Mouse (Mus musculus) adipocyte (in vitro differentiated cells): Measurements from ENCODE around the gene Ccdc148.
A peak's percentile ranks its signal among the peaks of the same experiment; 100 is the strongest.

ENCODE experiments used
- DNase-seq: peaks from one replicate; pipeline ENCODE4 v3.0.0-alpha.2; 2016; ENCODE audit warnings: low spot score

Ccdc148 gene

DNA sequence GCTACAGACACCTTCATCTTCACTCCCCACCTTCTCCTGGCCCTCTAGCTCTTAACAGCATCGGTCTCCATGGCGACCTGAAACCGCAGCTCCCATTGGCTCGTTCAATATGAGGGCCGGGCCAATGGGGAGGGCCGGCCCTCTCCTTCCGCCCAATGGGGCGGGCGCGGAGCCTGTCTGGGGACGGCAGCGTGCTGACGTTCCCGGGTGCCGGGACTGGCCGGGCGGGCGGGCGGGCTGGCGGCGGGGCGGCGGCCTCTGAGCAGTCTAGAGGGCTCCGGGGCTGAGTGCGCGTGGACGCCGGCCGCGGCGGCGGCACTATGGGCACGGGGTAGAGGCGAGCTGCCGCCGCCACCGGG lies at the start of gene Ccdc148, which contains the start of gene Pkp4:
Gene Ccdc148 (minus strand): TSS at position 79 of the 359 bp plus-strand sequence.
Gene Pkp4 (plus strand): TSS at position 246 of the 359 bp plus-strand sequence.
- peak; percentile 94 for DNase-seq

DNA sequence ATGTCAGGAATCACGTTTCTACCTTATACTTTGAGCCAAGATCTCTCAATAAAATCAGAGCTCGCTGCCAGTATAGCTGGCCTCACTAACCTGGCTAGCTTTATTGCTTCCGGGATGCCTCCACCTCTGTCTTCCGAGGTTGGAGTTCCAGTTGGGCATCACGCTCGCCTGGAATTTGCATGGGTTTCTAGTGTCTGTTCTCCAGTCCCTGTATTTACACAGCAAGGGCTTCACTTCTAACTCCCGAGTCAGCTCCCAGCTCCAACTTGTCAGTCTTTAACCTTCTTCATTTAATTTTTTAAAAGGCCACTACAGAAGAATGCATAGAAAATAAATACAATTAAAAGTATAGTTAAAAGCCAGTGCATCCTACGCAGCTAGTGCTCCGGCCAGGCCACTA lies 47.8 kb upstream of the Ccdc148 start:
- DNase-seq: no peak

DNA sequence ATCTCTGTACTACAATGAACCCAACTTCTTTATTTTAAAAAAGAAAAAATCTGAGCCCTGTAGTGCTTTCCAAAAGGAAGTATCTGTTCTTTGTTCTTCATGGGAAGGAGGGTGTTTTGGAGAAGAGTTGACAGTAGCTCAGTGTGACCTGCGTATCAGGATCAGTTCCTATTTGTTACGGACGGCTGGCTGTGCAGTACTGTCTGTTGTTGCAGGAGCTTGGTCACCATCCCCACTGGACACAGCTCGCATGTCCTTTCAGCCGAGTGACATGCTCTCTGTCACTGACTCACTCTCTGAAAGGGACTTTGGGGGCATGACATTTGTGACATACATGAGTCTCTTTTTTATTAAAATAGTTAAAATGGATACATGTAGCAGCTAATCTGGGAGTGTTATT lies 47.2 kb upstream of the Ccdc148 start:
- DNase-seq: no peak

DNA sequence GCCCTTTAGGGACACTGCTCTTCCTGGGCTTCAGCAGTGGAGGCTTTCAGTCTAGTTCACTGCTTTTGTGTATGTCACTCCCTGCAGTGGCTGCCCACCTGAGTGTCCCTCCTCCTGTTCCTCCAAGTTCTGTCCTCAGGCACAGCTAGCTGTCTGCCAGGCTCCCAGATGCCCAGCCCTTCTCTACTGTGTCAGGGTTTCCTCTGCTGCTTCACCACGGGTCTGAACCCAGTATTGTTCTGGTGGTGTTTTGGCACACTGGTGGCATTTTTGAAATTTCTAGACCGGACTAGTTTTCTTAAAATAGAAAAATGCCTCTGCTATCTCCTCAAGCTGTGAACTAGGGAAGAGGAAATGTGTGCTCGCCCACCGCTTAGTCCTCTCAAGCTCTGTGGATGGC lies 46.8 kb upstream of the Ccdc148 start:
- peak; percentile 12 for DNase-seq

DNA sequence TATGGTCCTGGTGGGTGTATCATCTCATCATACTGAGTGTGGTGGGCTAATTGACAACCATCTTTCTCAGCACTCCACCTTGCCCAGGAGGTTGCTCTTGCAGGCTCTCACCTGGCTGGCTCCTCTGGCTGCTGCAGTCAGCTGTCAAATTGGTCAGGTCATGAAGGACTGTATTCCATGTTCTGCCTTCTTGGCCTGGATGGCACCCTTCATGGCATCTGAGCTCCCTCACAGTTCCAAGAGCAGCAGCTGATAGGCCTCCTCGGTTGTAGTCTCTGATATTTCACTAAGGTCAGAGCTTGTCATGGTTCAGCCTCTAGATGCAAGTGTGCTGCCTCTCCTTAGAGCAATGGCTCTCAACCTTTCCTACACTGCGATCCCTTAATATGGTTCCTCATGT lies 45.7 kb upstream of the Ccdc148 start:
- DNase-seq: no peak

DNA sequence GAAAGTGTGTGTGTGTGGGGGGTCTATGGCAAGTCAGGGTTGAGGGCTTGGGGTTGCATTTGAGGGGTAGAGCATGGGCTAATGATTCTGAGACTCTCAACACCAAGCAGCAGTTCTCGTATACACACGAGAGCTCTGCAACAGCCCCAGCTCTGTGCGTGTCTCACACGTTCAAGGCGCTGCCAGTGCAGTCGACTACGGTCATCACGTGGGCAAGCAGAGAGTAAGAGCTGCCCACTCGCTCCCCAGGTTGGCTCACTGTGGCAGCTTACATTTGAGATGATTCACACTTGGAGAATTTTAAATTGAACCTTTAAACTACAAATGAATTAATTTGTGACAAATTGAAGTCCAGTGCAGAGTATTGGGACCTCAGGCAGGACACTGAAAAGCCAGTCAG lies 44.6 kb upstream of the Ccdc148 start:
- no peak for DNase-seq

DNA sequence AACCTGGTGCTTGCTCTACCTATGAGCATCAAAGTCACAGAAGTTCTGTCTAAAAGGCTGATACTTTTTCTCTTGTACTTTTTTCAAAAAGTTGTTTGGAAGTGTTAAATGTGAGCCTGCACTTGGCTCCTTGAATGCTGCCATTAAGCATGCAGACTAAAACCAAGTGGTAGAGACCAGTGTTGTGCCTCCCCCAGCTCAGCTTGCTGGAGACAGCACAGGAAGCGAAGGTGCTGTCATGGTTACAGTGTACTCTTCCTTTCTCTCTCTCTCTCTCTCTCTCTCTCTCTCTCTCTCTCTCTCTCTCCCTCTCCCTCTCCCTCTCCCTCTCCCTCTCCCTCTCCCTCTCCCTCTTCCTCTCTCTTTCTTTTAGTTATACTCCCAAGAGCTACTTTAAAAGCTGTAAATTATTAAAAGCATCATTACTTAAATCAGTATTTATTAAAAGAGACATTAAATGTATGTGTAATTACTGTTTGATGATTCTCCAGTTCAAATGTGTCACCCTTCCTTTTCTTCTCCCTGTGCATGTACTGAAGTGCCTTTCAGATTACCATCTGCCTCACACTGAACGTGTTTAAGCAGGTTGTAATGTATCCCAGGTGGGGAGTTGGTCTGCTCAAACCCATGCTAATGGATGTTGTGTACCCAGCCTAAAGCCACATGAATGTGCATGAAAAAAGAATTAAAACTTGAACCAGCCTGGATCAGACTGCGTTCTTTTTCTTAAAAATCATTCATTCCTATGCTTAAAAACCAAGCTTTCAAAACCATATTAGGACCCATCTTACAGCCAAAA lies 43.3 kb upstream of the Ccdc148 start:
- no peak for DNase-seq

DNA sequence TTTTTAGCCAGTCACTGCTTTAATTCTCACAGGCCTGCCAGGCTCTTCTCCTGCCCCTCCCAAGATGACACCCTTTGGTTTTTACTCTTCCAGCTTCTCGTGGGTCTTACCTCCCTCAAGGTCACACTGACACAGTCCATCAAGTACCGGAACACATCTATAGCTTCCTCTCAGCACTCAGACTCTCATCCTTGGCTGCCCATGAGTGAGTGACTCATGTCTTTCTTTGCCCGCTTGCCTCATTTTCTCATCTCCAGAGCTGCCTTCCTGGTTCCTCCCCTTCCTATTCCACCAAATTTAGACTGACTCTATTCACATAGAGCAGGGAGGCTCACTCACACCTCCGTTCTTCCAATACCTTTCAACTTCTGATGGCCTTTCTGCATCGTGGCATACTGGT lies 42.4 kb upstream of the Ccdc148 start:
- DNase-seq: no peak

DNA sequence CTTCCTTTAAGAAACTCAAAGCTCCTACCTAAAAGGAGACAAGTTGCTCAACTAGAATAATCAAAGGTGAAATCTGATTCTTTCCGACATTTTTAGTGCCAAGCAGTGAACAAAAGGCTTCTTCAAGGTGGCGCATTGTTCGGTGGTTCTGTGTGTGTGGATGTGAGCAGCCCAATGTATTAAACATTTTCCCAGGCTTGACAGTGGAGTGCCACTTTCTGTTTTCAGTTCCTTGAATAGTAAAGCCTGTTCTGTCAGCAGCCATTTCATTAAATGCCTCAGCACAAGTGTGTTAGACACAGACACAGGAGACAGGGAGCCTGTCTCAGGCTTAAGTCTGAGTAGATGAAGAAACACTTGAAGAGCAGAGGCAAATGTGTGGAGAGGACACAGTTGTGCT lies 40.0 kb upstream of the Ccdc148 start:
- DNase-seq: no peak

DNA sequence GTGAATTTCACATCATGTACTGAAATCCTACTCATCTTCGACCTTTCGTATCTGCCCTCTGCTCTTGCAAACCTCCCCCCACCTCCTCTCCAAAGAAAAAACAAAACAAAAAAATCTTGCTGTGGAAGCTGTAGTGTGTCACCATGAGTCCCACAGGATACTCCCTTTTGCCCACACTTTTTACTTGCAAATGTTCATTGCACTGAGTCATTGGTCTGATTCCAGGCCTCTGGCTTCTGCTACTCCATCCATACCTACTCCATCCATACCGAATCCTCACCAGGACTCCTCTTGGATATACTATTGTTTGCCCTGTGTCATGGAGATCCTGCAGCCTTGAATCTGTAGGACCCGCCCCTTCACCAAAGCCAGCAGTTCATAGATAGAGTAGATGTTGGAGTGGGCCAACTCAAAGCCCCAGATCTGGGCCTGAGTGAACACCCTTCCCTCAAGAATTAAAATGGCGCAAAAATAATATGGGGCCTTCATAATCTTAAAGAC lies 39.0 kb upstream of the Ccdc148 start:
- DNase-seq: no peak

DNA sequence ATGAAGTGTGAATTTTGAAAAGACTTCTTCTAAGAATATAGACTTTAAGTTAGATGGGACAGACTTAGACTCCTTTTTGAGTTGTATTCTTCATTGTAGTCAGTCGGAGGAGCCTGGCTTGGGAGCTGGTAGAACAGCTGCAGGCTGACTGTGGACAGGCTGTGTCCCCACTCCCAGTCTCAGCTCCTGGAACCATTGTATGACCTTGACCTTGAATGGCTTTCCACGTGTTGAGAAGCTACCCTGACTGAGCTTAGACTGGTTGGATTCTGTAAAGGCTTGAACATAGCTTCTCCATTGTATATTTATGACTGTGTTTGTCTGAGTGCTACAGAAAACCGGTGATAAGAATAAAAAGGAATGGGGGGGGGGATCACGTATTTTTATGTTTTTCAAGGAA lies 36.7 kb upstream of the Ccdc148 start:
- DNase-seq: no peak

DNA sequence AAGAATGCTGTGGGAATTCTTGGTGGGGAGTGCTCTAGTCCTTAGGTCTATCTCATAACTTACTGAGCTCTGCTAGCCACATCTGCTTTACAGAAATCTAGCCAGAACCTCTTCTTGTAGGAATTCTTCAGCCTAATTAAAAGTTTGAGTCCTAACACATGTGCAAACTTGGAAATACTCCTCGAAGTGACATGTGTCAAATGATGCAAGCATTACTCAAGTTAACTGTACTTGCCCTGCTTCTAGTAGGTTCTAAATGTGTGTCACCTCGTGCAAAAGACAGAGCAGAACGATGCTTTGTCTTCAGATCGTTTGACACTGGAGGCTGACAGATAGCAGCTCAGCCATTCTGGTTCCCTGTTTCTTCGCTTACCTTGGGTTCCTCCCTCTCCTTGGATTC lies 32.6 kb upstream of the Ccdc148 start:
- peak; percentile 64 for DNase-seq

DNA sequence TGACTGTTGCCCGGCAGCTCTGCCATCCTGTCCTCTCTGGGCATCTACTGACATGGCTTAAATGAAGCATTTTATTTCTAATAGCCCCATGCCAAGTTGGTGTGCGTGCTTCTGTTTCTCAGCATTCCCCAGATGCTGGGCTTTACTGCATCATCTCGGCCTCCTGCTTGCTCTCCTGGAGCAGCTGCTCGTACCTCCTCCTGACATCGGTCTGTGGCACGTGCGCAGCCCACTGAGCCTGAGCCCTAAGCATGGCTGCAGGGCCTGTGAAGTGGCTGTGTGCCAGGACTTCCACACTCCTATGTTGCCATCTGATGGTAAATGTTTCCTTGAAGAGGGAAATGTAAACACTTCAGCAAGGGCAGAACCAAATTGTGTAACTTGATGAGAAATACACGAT lies 31.0 kb upstream of the Ccdc148 start:
- DNase-seq: no peak

DNA sequence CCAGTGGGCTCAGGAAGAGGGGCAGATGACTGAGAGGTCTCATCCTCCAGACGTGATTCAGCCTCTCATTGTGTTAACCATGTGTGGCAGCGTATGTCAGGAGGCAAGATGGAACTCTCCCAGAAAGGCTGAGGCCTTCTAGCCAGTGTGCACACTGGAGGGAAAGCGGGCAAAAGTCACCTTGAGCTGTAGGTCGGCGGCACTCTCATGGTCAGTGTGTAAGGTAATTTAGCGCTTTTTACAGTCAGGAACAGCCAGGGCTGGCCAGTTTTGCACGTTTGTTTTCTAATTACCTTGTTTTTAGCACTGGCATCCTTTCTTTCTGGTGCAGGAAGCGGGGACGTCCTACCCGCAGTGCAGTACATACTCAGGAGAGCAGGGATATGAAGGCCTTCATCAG lies 29.7 kb upstream of the Ccdc148 start:
- DNase-seq: no peak

DNA sequence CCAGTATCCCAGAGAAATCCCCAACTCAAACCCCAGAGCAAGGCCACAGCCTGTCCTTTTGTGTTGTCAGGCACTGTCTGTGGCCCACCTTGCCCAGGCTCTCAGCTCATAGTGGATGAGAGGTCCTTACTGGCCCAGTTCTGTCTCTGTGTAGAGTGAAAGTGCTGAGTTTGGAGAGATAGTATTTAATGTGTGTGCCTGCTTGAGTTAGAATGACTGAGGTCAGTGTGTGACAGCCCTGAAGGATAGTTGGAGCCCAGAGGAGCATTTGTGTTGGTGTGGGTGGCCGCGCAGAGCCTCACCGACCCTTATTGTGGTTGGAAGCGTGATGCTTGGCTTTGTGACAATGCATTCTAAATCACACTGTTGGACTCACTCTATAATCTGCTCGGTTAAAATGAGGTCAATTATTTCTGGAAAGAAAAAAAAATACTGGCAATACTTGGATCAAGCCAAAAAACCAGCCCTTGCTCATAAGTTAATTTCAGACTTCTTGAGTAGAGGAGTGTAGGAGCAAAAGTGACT lies 29.2 kb upstream of the Ccdc148 start:
- DNase-seq: no peak

DNA sequence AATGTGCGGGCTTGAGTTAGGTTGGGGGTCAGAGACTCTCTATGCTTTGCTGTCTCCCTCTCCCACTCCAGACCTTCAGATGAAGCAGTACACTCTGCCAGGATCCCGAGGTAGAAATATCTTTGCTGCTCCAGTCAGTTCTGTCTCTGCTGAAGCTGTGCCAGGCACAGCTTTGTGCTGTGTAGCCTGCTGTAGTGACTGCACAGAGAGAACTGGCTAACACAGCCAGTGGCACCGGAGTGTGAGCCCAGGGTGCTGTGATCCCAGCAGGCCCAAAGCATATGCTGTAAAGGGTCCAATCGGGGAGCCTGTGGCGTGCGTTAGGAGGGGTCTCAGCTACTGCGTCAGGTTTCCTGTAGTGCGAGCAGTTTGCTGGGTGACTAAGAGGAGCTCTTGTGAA lies 27.8 kb upstream of the Ccdc148 start:
- DNase-seq: no peak

DNA sequence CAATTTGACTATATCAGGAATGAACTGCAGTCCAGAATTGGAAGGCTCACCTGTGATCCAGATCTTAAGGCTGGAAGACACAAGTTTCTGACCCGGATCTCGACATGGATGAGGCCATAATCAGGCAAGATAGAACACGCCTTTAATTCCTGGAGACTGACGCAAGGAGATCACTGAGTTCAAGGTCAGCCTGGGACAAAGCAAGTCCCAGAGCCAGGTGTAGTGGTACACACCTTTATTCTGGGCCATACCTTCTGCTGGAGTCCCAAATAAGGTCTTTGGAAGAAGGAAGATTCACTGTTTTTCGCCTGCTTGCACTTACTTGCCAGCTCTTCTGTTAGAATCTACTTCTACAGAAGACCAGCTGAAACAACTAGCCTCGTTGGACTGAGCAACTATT lies 26.5 kb upstream of the Ccdc148 start:
- no peak for DNase-seq

DNA sequence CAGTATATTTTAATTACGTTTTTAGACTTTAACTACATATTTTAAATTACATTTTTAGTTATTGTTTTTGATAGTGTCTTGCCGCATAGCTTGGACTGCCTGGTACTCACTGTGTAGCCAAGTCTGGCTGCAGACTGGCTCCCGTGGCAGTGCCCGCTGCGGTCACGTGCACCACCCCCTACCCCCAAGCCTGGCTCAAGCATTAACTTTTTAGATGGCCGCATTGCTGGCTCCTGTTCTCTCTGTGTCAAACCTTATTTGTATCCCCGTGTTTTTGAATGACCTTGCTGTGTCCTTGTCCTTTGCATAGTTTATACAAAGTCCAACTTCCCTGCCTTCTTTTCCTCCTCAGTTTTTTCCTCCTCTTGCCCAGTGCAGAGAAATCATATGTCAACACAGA lies 25.6 kb upstream of the Ccdc148 start:
- no peak for DNase-seq

DNA sequence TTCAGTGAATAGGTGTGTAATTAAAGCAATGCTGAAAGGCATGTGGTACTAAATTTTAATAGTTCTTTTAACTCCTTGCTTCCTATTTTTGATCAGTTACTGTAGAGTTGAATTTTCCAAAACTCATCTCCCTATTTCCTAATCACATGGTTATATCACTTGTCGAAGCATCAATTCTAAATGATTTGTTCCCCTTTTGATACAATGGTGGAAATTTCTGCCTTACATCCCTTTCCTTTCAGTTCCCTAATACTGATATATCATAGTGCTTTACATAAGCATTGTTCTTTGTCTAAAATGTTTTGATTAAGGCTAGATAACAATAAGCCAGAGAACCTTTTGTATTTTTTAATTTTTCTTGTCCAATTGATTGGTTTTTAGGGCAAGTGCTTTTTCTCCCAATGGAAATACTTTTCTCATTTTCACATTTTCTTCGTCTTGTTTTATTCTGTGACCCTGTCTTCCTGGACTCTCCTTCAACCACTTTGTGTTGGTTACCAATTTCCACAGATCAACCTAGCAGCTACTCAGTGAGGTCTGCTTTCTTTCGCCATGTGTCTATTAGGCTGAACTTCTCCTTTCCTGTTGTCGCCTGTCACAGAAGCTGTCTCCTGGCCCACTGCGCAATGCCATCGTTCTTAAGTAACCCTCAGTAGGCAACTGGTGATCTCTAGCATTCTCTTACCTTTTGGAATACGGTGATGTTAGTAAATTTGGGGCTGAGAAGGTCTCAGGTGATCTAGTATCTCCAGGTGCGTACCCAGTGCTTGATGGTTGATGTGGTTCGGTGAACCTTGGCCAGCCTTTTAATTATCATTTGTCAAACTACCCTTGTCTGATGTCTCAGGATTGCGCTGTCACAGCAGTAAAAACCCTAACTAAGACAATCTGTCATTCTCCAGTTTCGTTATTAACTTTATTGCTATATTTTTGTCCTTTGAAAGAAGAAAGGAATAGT lies 23.9 kb upstream of the Ccdc148 start:
- DNase-seq: no peak

DNA sequence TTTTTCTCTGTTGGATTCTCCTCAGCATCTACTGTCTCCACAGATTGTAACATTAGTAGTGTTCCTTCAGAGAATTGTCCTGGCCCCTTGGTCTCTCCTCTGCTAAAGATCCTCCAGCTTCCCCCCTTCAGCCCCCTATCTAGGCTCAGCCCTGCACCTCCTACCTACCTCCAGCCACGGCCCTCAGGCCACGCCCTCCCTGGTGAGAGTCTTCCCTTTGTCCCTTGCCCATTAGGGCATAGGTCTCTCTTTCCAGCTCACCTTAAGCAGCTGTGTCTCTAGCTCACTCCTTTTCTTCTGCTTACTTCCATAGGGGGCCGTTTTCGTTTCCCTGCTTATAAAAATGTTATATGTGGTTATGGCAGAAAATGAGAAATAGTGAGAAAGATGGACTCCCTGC lies 23.1 kb upstream of the Ccdc148 start:
- DNase-seq: no peak

DNA sequence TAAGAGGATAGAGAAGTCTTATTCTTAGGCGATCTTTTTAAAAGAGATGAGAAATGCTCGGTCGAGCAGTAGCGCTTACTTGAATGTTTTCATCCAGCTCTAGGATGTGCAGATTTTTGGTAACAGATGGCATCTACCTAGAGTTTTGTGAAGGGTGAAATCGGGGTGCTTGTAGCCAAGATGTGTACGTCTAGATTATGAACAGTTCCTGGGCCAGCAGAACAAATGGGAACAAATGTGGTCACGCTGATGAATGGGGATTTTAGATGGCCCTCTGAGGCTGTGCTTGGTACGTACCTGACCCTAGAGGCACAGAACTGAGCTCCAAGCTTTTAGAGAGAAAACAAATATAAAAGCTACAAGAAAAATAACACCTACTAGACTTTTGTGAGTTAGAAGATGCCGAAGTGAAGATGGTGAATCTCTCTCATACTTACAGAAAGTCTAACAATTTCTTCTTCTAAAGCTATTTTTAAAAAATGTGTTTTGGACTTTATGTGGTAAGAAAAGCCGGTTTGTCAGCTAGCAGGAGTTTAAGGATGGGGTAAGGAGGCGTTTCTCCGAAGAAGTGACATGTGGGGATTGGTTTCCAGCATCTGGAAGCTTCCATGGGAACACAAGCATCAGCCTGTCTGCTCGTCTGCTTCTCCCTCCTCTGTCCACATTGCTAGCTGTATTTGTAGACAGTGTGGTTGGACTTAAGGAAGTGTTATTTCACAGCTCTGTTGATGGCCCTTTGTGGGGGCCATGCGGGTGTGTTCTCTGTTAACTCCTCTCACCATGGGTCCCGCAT lies 21.0 kb upstream of the Ccdc148 start:
- DNase-seq: no peak

DNA sequence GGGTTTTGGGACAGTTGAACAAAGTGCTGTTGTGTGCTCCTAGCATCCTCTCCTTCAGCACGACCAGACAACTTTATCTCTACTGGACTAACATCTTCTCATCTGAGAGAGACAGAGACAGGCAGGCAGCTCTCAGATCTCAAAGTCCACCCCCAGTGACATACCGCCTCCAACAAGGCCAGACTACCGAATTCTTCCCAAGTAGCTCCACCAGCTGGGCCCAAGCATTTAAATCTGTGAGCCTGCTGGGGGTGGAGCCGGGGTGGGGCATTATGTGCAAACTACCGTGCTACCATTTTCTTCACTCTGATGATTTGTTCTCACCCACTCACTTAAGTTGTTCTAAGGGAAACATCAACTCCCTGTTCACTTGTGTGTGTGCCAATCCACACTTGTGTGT lies 19.0 kb upstream of the Ccdc148 start:
- DNase-seq: no peak
